Mouse (Mus musculus) kidney, postnatal 4 days (tissue): Measurements from ENCODE around the gene Zdhhc8.

Source experiments
- DNase-seq, 2 experiments: peaks; one replicate each; pipeline ENCODE4 v3.0.0; 2021; ENCODE audit warnings: mixed read lengths in 2 of 2

The Zdhhc8 gene

DNA sequence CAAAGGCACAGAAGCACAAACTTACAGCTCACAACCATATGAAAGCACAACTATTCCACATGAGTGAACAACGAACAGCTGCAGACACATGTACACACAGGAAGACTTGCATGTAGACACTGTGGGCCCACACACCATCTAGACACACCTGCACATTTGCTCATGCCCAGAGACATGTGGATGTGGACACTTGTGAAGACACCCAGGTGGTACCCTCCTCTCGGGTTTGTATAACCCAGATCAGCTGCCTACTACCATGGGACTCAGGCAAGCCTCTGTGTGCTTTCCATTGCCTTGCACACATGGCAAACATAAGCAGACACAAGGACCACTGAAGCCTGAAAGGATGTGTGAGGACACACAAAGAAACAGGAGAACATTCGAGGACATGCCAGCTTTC, 3.9 kb downstream of the Zdhhc8 start:
- DNase-seq: no peak

DNA sequence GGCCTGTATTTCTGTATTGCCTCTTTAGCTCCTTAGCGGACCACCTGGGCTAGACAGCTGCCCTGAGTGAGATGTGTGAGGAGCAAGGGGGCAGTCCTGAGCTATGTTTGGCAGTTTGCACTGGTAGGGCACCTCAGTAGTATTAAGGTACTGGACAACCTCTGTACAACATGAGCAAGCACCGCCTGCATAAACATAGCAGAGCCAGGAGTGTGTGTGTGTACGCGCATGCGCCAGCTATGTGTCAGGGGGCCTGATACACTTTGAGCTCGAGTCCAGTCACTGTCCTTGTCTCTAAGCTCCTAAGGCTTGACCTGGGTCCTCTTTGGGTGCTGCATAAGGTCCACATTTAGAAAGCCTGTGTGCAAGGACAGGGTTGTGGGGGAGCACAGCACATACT, 4.3 kb downstream of the Zdhhc8 start:
- no peak for DNase-seq

- peak; percentile 30 to 31 for DNase-seq
Observed at GRCm38 (mm10) chr16:18229622-18230021, 5.3 kb downstream of the Zdhhc8 start.

DNA sequence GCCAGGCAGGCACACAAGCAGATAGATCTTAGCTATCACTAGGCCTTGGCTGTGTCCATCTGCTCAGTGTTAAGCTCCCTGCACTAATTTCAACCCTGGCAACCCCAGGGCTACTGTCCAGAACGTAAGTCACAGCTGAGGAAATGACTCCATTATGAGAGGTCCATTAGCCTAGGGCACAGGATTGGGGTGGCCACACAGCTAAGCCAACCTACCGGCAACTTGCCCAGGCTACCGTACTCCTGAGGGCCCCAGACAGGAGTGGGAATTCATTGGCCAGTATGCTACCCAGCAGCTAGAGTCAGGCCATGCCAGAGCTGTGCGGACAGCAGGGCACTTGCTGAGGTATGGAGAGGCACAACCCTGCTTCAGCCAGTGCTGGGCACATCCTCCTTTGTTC, 6.1 kb downstream of the Zdhhc8 start:
- no peak for DNase-seq

DNA sequence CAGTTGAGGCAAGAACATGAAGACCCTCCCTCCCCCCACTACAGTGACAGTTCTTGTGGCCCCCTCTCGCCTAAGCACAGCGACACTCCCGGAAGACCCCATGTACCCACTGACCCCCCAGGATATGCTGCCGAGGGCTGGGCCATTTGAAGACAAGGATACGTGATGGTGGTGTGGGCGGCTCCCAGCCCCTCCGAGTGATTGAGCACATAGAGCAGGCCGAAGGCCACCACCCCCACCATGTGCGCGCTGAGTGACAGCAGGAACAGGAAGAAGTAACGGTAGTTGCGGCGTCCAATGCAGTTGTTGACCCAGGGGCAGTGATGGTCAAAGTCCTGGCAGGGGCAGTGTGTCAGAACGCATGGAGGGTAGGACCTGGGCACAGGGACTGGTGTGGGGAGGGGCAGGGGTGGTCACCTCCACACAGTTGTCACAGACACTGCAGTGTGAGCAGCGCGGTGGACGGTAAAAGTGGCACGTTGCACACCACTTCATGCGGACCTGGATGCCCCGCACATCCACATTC, 7.0 kb downstream of the Zdhhc8 start:
- no peak for DNase-seq

DNA sequence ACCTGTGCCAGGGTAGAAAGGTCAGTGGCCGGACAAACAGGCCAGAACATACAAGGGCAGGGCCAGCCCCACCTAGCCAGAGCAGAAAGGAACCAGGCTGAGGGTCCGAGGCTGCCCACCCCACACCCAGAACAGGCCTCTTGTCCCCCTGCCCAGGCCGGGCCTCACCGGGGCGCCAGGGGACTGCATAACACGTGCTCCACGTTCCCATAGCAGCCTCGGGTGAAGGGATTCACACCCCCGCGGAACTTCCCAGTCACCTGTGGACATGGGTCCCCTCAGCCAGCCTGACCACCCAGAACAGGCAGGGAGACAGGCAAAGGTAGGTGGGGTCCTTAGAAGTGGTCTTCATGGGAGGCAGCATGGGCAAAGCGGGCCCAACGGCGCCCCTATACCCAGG, 7.7 kb downstream of the Zdhhc8 start:
- no peak for DNase-seq

- DNase-seq: no peak
Observed at GRCm38 (mm10) chr16:18222188-18222587, 12.7 kb downstream of the Zdhhc8 start.

DNA sequence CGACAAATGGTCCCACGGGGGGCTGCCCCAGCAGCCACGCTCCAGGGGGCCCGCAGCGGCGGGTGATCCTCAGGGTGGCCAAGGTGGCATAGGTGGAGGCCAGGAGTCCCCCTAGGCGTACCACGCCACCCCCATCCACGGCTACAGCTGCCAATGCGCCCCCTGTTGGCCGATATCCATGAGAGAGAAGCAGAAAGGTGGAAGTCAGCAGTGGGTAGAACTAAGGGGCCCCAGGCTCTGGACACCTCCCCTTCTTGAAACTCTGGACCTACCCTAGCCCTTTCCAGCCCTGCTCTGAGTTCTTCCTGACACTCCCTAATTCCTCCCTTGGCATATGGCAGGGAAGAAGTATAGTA, 13.4 kb downstream of the Zdhhc8 start:
- DNase-seq: no peak

DNA sequence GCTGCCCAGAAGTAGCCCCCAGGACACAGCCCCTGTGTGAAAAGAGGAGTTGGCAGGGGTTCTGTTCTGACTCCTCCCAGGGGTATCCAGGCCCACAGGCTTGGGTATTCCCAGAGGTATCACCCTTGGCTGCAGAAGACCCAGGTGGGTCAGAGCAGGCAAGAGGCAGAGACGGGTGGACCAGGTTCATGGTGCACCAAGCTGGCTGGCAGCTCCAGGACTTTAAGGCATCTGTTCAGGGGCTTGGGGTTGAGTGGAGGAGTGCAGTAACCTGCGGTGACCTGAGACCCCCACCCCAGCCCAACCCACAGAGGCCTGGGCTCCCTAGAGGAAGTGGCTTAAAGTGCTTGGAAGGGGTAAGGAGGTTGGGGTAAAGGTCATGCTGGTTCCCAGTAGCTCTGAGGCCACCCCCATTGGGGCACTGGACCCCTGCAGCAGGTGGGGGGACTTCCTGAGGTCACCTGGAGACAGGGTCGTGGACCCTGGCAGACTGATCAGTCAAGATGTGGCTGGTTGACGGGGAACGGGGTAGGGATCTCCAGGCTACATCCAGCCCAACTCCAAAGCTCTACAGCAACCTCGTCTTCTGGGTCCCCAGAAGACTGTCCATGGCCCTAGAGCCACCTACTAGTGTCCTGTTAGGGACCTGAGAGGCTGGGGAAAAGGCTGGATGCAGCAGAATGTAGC, 13.9 kb downstream of the Zdhhc8 start:
- no peak for DNase-seq

DNA sequence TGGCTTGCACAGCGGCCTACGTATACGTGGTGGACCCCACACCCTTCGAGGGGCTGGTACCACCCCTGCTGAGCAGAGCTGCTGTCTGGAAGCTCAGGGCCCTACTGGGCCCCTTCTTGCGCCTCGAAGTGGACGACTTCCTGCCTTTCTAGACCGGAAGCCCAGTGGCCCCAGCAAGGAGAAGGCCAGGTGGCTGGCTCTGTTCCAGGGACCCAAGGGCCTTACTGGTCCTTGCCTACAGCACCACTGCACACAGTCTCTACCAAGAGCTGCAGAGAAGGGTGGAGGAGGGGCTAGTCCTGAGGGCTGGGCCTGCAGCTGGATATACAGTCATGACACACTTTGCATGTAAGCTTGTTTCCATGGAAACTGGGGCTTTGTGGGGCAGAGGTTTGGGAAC, 14.9 kb downstream of the Zdhhc8 start:
- DNase-seq: peak; percentile 61 to 70

- no peak for DNase-seq
Observed at GRCm38 (mm10) chr16:18218580-18218996, 16.3 kb downstream of the Zdhhc8 start.

DNA sequence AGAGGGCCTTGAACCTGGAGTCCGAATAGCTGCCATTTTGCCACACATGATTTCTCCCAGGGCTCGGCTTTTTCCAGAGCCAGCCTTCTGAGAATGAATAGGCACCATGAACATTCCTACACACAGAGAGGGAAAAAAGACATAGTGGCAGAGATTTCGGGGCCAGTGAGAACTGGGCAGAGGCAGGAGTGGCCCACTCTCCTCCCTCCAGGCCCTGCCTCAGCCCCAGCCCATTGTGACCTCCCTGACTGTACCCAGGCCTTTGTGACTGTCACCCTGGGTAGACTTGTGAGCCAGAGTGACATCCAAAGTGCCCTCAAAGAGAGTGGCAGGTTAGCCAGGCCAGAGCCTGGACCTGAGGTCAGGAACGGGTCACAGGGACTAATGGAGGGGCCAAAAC, 17.4 kb downstream of the Zdhhc8 start, which contains the start of gene Ccdc188:
Gene Ccdc188, plus strand, starts transcription at position 301 of the 400 bp plus-strand sequence.
- DNase-seq: no peak

DNA sequence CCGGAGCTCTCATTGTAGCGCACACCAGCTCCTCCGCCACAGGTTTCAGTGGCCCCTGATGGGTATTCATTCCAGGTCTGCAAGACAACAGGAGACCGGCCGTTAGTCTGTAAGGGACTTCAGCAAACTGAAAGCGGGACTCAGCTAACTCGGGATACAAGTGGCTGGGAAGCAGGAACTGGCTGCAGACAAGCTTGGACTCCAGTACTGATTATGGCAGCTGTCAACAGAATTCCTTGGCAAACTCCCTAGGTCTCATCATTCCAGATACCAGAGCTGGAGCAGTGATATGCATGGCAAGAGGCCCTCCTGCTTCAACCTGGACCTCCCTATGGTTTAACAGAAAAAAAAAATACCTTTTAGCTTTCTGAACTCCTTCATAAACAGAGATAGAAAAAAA, 20.1 kb downstream of the Zdhhc8 start:
- no peak for DNase-seq

DNA sequence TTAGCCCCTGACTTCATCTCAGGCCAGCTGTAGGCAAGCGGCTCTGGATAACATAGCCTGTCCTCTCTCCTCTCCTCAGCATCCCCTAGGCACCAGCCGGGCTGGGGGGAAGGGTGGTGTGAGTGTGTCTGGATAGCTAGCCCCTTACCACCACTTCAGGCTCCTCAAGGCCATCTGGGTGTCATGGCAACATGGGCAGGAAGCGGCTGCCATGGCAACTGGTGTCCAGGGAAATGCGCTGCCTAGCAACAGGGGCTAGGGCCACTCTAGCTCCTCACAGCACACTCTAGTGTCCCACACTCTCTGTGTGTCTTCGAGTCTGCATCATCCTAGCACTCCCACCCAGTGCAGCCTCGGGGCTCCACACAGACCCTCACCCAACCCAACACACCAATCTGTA, 21.2 kb downstream of the Zdhhc8 start:
- DNase-seq: peak in 1 of 2 experiments; percentile 30

GRCm38 (mm10) chr16:18211417-18212171, 23.3 kb downstream of the Zdhhc8 start:
- peak; percentile 95 for DNase-seq

DNA sequence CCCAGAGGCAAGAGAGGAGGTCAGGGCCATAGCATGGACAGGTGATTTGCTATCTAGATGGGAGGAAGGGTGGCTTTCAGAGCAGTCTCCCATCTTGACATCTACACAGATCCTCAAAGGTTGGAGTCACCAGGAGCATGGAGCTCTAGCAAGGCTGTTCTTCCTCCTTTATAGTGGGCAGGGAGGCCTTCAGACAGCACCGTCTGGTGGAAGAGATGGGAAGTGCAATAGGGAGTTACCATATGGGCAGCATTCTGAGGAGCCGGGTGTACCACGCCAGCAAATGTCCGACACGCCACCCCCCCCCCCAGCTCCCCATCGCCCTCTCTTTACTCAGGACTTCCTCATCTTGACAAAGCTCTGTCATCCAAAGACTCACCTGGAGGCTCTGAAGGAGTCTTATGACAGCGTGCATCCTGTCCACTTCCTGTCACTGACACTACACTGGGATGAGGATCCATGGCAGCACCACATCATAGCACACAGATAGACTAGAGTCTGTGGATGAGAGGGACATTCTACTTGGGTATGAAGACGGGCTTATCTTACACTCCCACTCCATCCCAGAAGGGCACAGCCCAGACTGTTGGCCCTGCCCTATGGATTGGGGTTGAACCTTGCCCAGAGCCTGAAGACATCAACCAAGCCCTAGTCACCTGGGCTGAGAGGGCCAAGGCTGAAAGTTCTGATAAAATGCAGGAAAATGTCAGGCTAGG, 24.1 kb downstream of the Zdhhc8 start:
- peak; percentile 79 to 83 for DNase-seq

DNA sequence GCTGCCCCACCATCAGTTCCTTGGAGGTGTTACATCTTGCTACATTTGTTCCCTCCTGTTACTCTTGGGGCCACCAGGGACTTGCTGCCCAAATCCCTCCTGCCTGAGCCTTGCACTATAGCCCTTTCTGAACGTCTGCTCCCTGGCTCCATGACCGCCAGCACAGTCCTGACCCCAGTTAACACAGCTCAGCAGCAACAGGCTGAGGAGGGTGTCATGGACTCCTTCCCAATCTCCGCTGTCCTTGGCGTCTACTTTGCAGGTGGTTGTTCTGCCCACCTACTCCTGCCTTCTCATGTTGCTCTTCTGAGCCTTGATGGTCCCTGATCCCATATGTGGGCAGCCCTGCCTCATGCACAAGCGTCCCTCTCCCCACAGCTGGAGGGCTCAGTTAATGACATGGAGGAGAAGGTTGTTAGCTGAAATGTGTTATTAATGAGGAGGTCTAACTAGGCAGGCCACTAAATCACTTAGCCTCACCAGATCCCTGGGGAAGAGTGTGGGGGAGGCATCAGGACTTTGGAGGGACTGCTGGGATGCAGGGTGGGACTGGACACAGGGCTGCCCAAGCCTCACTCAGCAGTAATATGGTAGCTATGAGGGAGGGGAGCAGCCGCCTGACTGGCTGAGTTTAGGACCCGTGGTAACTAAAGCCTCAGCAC, 31.4 kb downstream of the Zdhhc8 start:
- peak; percentile 27 to 51 for DNase-seq

DNA sequence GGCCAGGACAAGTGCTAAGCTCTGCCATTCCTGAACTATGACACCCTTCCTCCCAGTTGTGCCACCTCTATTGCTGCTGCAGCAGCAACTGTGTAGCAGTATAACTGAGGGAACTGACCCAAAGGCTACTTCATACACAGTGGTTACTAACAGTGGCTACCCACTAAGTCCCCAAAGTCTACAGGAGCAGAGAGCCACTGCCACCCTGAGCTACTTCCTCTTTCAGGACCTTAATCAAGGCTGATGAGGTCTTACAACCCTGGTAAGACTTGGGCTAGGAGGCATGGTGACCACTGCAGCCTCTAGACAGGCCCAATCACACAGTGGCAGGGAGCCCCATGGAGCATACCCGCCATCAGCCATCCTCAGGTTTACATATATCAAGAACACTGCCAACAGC, 32.9 kb downstream of the Zdhhc8 start:
- DNase-seq: no peak

- DNase-seq: no peak
Observed at GRCm38 (mm10) chr16:18201620-18202019, 33.3 kb downstream of the Zdhhc8 start.

DNA sequence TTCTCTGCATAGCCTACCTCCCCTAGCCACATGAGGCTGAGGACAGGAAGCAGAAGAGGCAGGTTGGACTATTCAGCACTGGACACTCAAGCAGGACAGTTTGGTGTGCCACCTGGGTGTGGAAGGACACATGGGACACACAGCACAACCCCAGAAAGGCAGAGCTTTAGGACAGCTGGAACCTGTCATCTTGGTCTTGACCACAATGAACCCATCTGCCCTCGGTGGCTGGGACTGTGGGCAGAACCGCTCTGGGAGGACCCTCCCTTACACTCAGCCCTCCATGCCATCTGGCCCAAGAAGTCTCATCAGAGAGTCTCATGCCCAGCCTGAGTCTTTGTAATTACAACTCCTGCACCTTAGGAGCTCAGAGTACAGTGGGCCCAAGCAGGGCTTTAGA, 34.9 kb downstream of the Zdhhc8 start:
- no peak for DNase-seq

- no peak for DNase-seq
Observed at GRCm38 (mm10) chr16:18198365-18199098, 36.4 kb downstream of the Zdhhc8 start.

GRCm38 (mm10) chr16:18197881-18198280, 37.1 kb downstream of the Zdhhc8 start:
- DNase-seq: no peak
